Mouse (Mus musculus): ENCODE data around the gene Naa16. TPM values are rescaled to one million over a fixed set of nuclear protein-coding genes. Genes with fewer than 3 reads are reported as not detected.

Gene Naa16
- polyA plus RNA-seq, 1 experiment from 2014 or later: 24.4 TPM

DNA sequence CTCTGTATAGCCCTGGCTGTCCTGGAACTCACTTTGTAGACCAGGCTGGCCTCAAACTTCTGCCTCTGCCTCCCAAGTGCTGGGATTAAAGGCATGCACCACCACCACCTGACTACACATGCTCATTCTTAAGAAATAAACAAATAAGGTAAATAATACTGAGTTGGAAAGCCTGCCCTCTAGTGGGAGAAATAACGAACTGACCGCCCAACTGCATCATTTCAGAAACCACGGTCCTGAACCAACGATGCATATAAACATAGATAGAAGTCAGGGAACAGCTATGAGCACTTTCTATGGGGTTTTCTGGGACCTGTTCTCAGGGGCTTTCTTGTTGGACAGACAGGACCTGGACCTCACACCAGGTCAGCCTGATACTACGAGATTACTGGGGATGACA, 63.5 kb downstream of the Naa16 start:
- no peak overlapping the region for H3K4me3 ChIP-seq (replicated peaks)
- no peaks in the 10 kb centered on the region for H3K36me3 ChIP-seq (replicated peaks)
- ATAC-seq (ENCODE audit: insufficient read depth): no peak
- H3K27me3 ChIP-seq: no peaks in the 10 kb centered on the region
- H3K9ac ChIP-seq: no peak overlapping the region
- no peak overlapping the region for H3K4me2 ChIP-seq
- peaks cover 26% of the 10 kb centered on the region for H3K4me1 ChIP-seq (replicated peaks)
- H3K9me3 ChIP-seq (replicated peaks): no peaks in the 10 kb centered on the region
- 18% methylated on average over 5 of the region's 5 CpGs for WGBS (ENCODE audit: insufficient replicate concordance)
- peak overlapping the region; percentile 39; the same call in 1 of the 2 replicates for H3K27ac ChIP-seq (replicated peaks)

GRCm38 (mm10) chr14:79324112-79324840, 66.3 kb downstream of the Naa16 start:
- 77% methylated on average over 10 of the region's 10 CpGs for WGBS (ENCODE audit: insufficient replicate concordance)
- H3K27me3 ChIP-seq: no peaks in the 10 kb centered on the region
- no peaks in the 10 kb centered on the region for H3K9me3 ChIP-seq (replicated peaks)
- H3K27ac ChIP-seq (replicated peaks): no peak overlapping the region
- no peak overlapping the region for H3K9ac ChIP-seq
- no peaks in the 10 kb centered on the region for H3K36me3 ChIP-seq (replicated peaks)
- no peak for ATAC-seq (ENCODE audit: insufficient read depth)
- H3K4me2 ChIP-seq: no peak overlapping the region
- peaks cover 21% of the 10 kb centered on the region for H3K4me1 ChIP-seq (replicated peaks)
- no peak overlapping the region for H3K4me3 ChIP-seq (replicated peaks)

GRCm38 (mm10) chr14:79321881-79322280, 68.7 kb downstream of the Naa16 start:
- Histone ChIP-seq H3K27me3 (no peaks in the 10 kb centered on the region), H3K9me3 (replicated peaks) (no peaks in the 10 kb centered on the region), H3K4me2 (no peak overlapping the region), H3K4me1 (replicated peaks) (peaks cover 15% of the 10 kb centered on the region), H3K27ac (replicated peaks) (no peak overlapping the region), H3K36me3 (replicated peaks) (no peaks in the 10 kb centered on the region), H3K4me3 (replicated peaks) (no peak overlapping the region), H3K9ac (no peak overlapping the region)
- WGBS (ENCODE audit: insufficient replicate concordance): 68% methylated on average over 5 of the region's 5 CpGs
- ATAC-seq (ENCODE audit: insufficient read depth): no peak

DNA sequence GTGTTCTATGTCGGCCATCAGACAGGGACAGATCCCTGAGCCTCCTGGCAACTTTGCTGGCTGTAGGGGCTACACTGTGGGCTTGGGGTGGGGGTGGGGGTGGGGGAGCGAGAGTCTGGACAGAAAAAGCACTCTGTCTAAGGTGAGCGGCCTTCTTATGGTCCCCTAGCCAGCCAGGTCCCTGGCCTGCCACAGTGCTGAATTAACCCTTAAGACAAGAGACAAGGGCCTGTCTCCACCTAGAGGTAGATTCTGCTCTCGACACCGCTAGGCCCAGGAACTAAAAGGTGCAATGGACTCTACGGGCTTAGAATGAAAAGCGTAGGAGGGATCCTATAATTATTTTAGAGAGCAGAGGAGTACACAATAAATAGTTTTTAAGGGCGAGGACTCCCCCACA, 69.4 kb downstream of the Naa16 start:
- Histone ChIP-seq H3K4me2 (no peak overlapping the region), H3K36me3 (replicated peaks) (no peaks in the 10 kb centered on the region), H3K27me3 (no peaks in the 10 kb centered on the region), H3K4me1 (replicated peaks) (peaks cover 10% of the 10 kb centered on the region; the same call in 1 of the 2 replicates), H3K4me3 (replicated peaks) (no peak overlapping the region), H3K9me3 (replicated peaks) (no peaks in the 10 kb centered on the region), H3K27ac (replicated peaks) (no peak overlapping the region; the same call in 1 of the 2 replicates), H3K9ac (no peak overlapping the region)
- ATAC-seq (ENCODE audit: insufficient read depth): peak; percentile 74; the same call in 1 of the 2 replicates
- WGBS (ENCODE audit: insufficient replicate concordance): 34% methylated on average over 8 of the region's 8 CpGs

DNA sequence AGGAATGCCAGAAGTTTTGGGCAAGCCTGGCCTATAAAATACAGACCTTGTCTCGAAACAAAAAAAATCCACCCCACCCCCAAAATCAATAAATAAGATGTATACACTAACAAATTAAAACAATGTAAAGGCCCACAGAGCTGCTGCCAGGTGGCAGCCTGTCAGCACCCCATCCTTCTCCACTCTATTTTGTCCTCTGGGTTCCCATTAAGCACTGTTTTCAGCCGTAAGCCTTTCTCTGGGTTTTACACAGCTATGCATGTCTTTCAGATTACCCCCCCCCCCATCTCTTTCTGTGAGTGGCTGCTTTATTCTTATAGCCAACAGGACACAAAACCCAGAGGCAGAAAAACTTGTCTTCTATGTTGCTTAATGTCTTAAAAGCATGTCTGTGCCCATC, 73.0 kb downstream of the Naa16 start:
- Histone ChIP-seq H3K4me1 (replicated peaks) (peaks cover 36% of the 10 kb centered on the region), H3K27me3 (no peaks in the 10 kb centered on the region), H3K36me3 (replicated peaks) (no peaks in the 10 kb centered on the region), H3K9me3 (replicated peaks) (no peaks in the 10 kb centered on the region), H3K4me3 (replicated peaks) (no peak overlapping the region), H3K4me2 (no peak overlapping the region), H3K9ac (no peak overlapping the region), H3K27ac (replicated peaks) (no peak overlapping the region)
- ATAC-seq (ENCODE audit: insufficient read depth): no peak
- 80% methylated on average over 2 of the region's 2 CpGs for WGBS (ENCODE audit: insufficient replicate concordance)

DNA sequence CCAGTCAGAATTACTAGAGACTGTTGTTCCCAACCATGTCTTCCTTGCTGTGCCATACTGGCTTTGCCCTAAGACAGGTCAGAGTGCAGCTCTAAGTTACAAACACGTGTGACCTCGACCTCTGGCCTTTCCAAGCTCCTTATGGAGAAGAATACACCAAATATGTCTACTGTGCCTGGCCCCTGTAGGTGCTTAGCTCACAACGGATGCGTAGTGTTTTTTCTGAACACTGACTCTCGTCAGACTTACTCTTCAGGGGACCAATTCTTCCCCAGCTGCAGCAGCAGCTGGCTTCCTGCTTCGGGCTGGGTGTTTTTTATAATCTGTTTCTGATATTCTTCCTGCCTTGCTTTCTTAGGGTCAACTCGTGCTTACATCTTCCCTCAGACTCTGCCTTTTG, 74.7 kb downstream of the Naa16 start:
- no peak; the same call in 1 of the 2 replicates for ATAC-seq (ENCODE audit: insufficient read depth)
- no peaks in the 10 kb centered on the region for H3K27me3 ChIP-seq
- no peak overlapping the region for H3K27ac ChIP-seq (replicated peaks)
- no peak overlapping the region for H3K4me2 ChIP-seq
- peaks cover 33% of the 10 kb centered on the region for H3K4me1 ChIP-seq (replicated peaks)
- H3K4me3 ChIP-seq (replicated peaks): no peak overlapping the region
- H3K36me3 ChIP-seq (replicated peaks): no peaks in the 10 kb centered on the region
- H3K9me3 ChIP-seq (replicated peaks): no peaks in the 10 kb centered on the region
- no peak overlapping the region for H3K9ac ChIP-seq
- 55% methylated on average over 7 of the region's 7 CpGs for WGBS (ENCODE audit: insufficient replicate concordance)

GRCm38 (mm10) chr14:79314245-79315010, 76.2 kb downstream of the Naa16 start:
- Histone ChIP-seq H3K4me3 (replicated peaks) (no peak overlapping the region), H3K9me3 (replicated peaks) (no peaks in the 10 kb centered on the region), H3K9ac (no peak overlapping the region), H3K36me3 (replicated peaks) (no peaks in the 10 kb centered on the region), H3K27me3 (no peaks in the 10 kb centered on the region), H3K27ac (replicated peaks) (no peak overlapping the region; the same call in 1 of the 2 replicates), H3K4me2 (no peak overlapping the region), H3K4me1 (replicated peaks) (peaks cover 31% of the 10 kb centered on the region)
- 67% methylated on average over 12 of the region's 12 CpGs for WGBS (ENCODE audit: insufficient replicate concordance)
- no peak for ATAC-seq (ENCODE audit: insufficient read depth)

DNA sequence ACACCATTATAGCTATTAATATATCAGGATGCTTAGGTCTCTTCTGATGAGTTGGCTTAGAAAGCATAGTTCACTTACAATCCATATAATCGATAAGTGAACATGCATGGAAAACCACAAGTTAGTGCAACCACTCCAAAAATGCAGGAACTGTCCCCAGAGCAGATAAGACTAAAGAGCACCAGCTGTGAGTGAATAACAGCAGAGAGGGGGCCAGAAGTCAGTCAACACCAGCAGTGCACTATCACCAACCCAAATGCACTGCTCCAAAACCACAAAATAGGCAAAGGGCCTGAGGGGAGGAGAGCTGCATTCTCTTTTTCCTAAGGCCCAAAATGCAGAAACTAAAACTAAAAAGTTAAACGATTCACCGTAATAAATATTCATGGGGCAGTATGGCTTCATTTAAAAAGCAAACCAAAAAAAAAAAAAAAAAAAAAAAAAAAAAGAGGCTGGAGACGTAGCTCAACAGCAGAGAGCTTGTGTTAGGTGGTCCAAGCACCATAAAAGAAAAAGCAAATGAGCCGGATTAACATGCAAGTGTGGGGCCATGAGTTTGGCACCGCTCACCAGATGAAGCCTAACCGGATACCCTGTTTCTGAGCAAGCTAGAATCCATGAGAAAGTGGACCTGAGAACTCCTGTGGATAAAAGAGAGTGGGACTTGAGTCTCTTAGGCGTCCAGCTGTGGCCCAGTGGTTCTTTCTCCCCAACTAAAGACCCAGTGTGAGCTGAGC, 77.0 kb downstream of the Naa16 start:
- Histone ChIP-seq H3K4me1 (replicated peaks) (peaks cover 38% of the 10 kb centered on the region), H3K9me3 (replicated peaks) (no peaks in the 10 kb centered on the region), H3K4me2 (no peak overlapping the region), H3K4me3 (replicated peaks) (no peak overlapping the region), H3K27ac (replicated peaks) (no peak overlapping the region), H3K27me3 (no peaks in the 10 kb centered on the region), H3K9ac (no peak overlapping the region), H3K36me3 (replicated peaks) (no peaks in the 10 kb centered on the region)
- WGBS (ENCODE audit: insufficient replicate concordance): 40% methylated on average over 8 of the region's 8 CpGs
- ATAC-seq (ENCODE audit: insufficient read depth): peak; percentile 37; the same call in 1 of the 2 replicates

- H3K9ac ChIP-seq: no peak overlapping the region
- no peaks in the 10 kb centered on the region for H3K36me3 ChIP-seq (replicated peaks)
- H3K4me2 ChIP-seq: no peak overlapping the region
- H3K4me1 ChIP-seq (replicated peaks): peaks cover 47% of the 10 kb centered on the region
- no peaks in the 10 kb centered on the region for H3K9me3 ChIP-seq (replicated peaks)
- H3K27me3 ChIP-seq: no peaks in the 10 kb centered on the region
- H3K27ac ChIP-seq (replicated peaks): no peak overlapping the region
- 60% methylated on average over 4 of the region's 4 CpGs for WGBS (ENCODE audit: insufficient replicate concordance)
- no peak for ATAC-seq (ENCODE audit: insufficient read depth)
- no peak overlapping the region for H3K4me3 ChIP-seq (replicated peaks)
Measured at GRCm38 (mm10) chr14:79312719-79313118, 77.9 kb downstream of the Naa16 start.

- H3K4me2 ChIP-seq: no peak overlapping the region
- H3K27me3 ChIP-seq: no peaks in the 10 kb centered on the region
- H3K4me1 ChIP-seq (replicated peaks): peaks cover 54% of the 10 kb centered on the region
- WGBS (ENCODE audit: insufficient replicate concordance): 49% methylated on average over 4 of the region's 4 CpGs
- H3K36me3 ChIP-seq (replicated peaks): no peaks in the 10 kb centered on the region
- ATAC-seq (ENCODE audit: insufficient read depth): no peak
- no peaks in the 10 kb centered on the region for H3K9me3 ChIP-seq (replicated peaks)
- H3K4me3 ChIP-seq (replicated peaks): no peak overlapping the region
- H3K27ac ChIP-seq (replicated peaks): no peak overlapping the region
- H3K9ac ChIP-seq: no peak overlapping the region
Measured at GRCm38 (mm10) chr14:79311918-79312454, 78.6 kb downstream of the Naa16 start.

- peaks cover 68% of the 10 kb centered on the region for H3K4me1 ChIP-seq (replicated peaks)
- ATAC-seq (ENCODE audit: insufficient read depth): no peak
- no peak overlapping the region; the same call in 1 of the 2 replicates for H3K27ac ChIP-seq (replicated peaks)
- no peaks in the 10 kb centered on the region for H3K36me3 ChIP-seq (replicated peaks)
- H3K4me3 ChIP-seq (replicated peaks): no peak overlapping the region
- H3K9ac ChIP-seq: no peak overlapping the region
- H3K9me3 ChIP-seq (replicated peaks): no peaks in the 10 kb centered on the region
- H3K4me2 ChIP-seq: no peak overlapping the region
- WGBS (ENCODE audit: insufficient replicate concordance): 60% methylated on average over 4 of the region's 4 CpGs
- H3K27me3 ChIP-seq: no peaks in the 10 kb centered on the region
Measured at GRCm38 (mm10) chr14:79309115-79309514, 81.5 kb downstream of the Naa16 start.

Data from liver, embryonic 15.5 days (tissue).